In genomic region chr17:3115380-3115974, GRCm38 (mm10) we compare ENCODE assay signal across 8 mouse cellular contexts. TPM values are rescaled to one million over a fixed set of nuclear protein-coding genes. Genes with fewer than 3 reads are reported as not detected.
DNase-seq lines count a peak whose midpoint lies in the region; ATAC-seq and TF ChIP-seq lines count a peak whose summit lies in the region.

No protein-coding gene starts in this region.

- WGBS in cerebellum, adult 2 months, result under 1% methylated on average over 47 of the region's 47 CpGs
- WGBS in forebrain, postnatal 0 days, result 3% methylated on average over 46 of the region's 47 CpGs
- WGBS in hindbrain, embryonic 13.5 days, result 0% methylated on average over 23 of the region's 47 CpGs

- H3K9me3 ChIP-seq in forebrain, postnatal 0 days (ENCODE audit: low read length), result no peaks in the 10 kb centered on the region
- H3K9me3 ChIP-seq in hindbrain, embryonic 13.5 days, result no peaks in the 10 kb centered on the region
- H3K9me3 ChIP-seq in megakaryocyte, embryonic 14.5 days, result no peaks in the 10 kb centered on the region

- no peak for TF ChIP-seq POLR2A in cerebellum, adult 2 months (IDR thresholded peaks at IDR 0.05; ENCODE audit: borderline replicate concordance, insufficient read depth, low read length)

- H3K36me3 ChIP-seq in forebrain, postnatal 0 days (ENCODE audit: insufficient read depth), result no peaks in the 10 kb centered on the region
- H3K36me3 ChIP-seq in hindbrain, embryonic 13.5 days, result no peaks in the 10 kb centered on the region
- peaks cover 27% of the 10 kb centered on the region for H3K36me3 ChIP-seq in megakaryocyte, embryonic 14.5 days (replicated peaks; ENCODE audit: low read length)

- peak overlapping the region; percentile 90 for H3K9ac ChIP-seq in forebrain, postnatal 0 days
- H3K9ac ChIP-seq in hindbrain, embryonic 13.5 days, result peak overlapping the region; percentile 98

- H3K4me1 ChIP-seq in cerebellum, adult 2 months (ENCODE audit: control insufficient read depth, insufficient read depth, low read length), result peaks cover 7% of the 10 kb centered on the region
- H3K4me1 ChIP-seq in forebrain, postnatal 0 days (ENCODE audit: insufficient read depth), result peaks cover 9% of the 10 kb centered on the region; the same call in 1 of the 2 replicates
- H3K4me1 ChIP-seq in hindbrain, embryonic 13.5 days (replicated peaks), result peaks cover 46% of the 10 kb centered on the region
- peaks cover 34% of the 10 kb centered on the region for H3K4me1 ChIP-seq in megakaryocyte, embryonic 14.5 days

- H3K4me2 ChIP-seq in forebrain, postnatal 0 days (ENCODE audit: low read depth), result peak overlapping the region; percentile 53
- H3K4me2 ChIP-seq in hindbrain, embryonic 13.5 days, result peak overlapping the region; percentile 68

- peak; percentile 67 for DNase-seq in NIH3T3 (ENCODE audit: low read depth)
- DNase-seq in cerebellum, adult 2 months, result peak; percentile 71 to 73
- DNase-seq in forebrain, postnatal 0 days, result peak; percentile 51
- peak; percentile 37 to 38 for DNase-seq in left cerebral cortex, adult 18-20 months (ENCODE audit: low spot score in 2 of 2)
- DNase-seq in right cerebral cortex, postnatal 10 days (ENCODE audit: low spot score in 2 of 2), result peak; percentile 72 to 76
- peak; percentile 38 to 51 for DNase-seq in urinary bladder, postnatal 36 days (ENCODE audit: low spot score in 2 of 2)

- peak overlapping the region; percentile 89 for H3K4me3 ChIP-seq in cerebellum, adult 2 months (replicated peaks; ENCODE audit: insufficient read depth, low read depth, low read length)
- H3K4me3 ChIP-seq in forebrain, postnatal 0 days (ENCODE audit: low read depth, low read length), result peak overlapping the region; percentile 95
- H3K4me3 ChIP-seq in hindbrain, embryonic 13.5 days, result peak overlapping the region; percentile 97
- H3K4me3 ChIP-seq in megakaryocyte, embryonic 14.5 days (replicated peaks), result peak overlapping the region; percentile 99

- ATAC-seq in forebrain, postnatal 0 days, result peak; percentile 17
- ATAC-seq in hindbrain, embryonic 13.5 days (ENCODE audit: low FRiP score), result peak; percentile 70

- no peaks in the 10 kb centered on the region for H3K27me3 ChIP-seq in cerebellum, adult 2 months (ENCODE audit: control insufficient read depth, insufficient read depth, low read length)
- H3K27me3 ChIP-seq in forebrain, postnatal 0 days (ENCODE audit: insufficient read depth, low read length), result no peaks in the 10 kb centered on the region
- H3K27me3 ChIP-seq in hindbrain, embryonic 13.5 days, result no peaks in the 10 kb centered on the region
- H3K27me3 ChIP-seq in megakaryocyte, embryonic 14.5 days (replicated peaks), result no peaks in the 10 kb centered on the region

- H3K27ac ChIP-seq in cerebellum, adult 2 months (ENCODE audit: insufficient read depth, low read length), result peak overlapping the region; percentile 78; the same call in 1 of the 2 replicates
- H3K27ac ChIP-seq in forebrain, postnatal 0 days (ENCODE audit: low read depth, low read length), result peak overlapping the region; percentile 98
- peak overlapping the region; percentile 99 for H3K27ac ChIP-seq in hindbrain, embryonic 13.5 days

- TF ChIP-seq CTCF in cerebellum, adult 2 months (IDR thresholded peaks at IDR 0.05; ENCODE audit: borderline replicate concordance, insufficient read depth, low read depth, low read length), result no peak
- TF ChIP-seq CTCF in forebrain, postnatal 0 days (IDR thresholded peaks at IDR 0.05; ENCODE audit: low read depth), result no peak

RNA-seq across cellular contexts. Expression of gene Scaf8, which starts 0.7 kb away (rescaled TPM):
- polyA plus RNA-seq in cerebellum, adult 2 months (2012; rRNA removed), result 35.1 and 40.5 TPM in 2 replicates
- total RNA-seq in forebrain, postnatal 0 days (2014; rRNA removed), result 54.1 and 65.8 TPM in 2 replicates
- 12.1 and 15.6 TPM in 2 replicates for polyA plus RNA-seq in forebrain, postnatal 0 days (2015; fragmentation: Nextera tagmentation; extraction: Ambion mirVana)
- polyA plus RNA-seq in hindbrain, embryonic 13.5 days (2015; fragmentation: Nextera tagmentation; extraction: Ambion mirVana), result 16.8 and 17.3 TPM in 2 replicates
- total RNA-seq in left cerebral cortex, adult 18-20 months (2021), result 10 to 100 TPM; 54.9 to 57.5 TPM
- polyA plus RNA-seq in megakaryocyte, embryonic 14.5 days (2012; ENCODE audit: insufficient read depth, low replicate concordance), result 3.9 and 4.5 TPM in 2 replicates

Comparison
In these comparisons a context has a peak if more than half of its experiments do, and no peak if none do; other contexts are left out.
1. Peak in every context shown above with its lines: DNase-seq, ATAC-seq, H3K4me3 ChIP-seq and H3K27ac ChIP-seq.